8 mouse cellular contexts compared by ENCODE assay signal in the genomic region with DNA sequence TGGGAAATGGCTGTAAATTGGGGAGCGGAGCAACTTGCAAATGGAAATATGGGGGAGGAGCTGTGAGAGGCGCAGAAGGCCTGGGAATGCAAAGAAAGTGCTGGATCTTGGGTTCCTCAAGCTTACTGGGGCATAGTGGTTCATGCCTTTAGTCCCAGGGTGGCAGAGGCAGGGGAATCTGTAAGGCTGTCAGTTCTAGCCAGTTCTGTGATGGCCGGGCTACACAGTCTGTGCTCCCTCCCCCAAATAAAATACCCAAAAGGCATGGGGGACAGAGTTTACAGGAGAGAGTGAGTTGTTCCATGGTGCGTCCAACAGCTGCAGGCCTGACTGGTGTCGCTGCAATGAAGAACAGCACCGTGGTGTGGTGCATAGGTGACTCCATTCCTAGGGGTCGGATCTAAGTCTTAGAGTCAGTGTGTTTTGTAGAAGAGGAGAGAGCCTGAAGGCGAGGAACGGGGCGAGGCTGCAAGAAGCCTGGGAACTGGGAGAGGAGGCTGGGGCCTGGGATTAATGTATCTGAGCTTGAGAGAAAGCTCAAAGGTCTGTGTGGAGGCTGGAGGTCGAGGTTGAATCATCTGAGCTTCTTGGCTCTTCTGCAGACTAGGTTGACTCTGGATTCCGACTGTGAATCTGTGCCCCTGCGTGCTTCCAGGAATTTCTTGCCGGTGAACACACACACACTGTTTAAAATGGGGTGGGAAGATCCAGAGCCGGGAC. TPM values are rescaled to one million over a fixed set of nuclear protein-coding genes. Genes with fewer than 3 reads are reported as not detected.
DNase-seq lines count a peak whose midpoint lies in the region; ATAC-seq and TF ChIP-seq lines count a peak whose summit lies in the region.

No protein-coding gene starts in this region.

- no peaks in the 10 kb centered on the region for H3K9me3 ChIP-seq in hindbrain, embryonic 12.5 days (replicated peaks)
- H3K9me3 ChIP-seq in liver, embryonic 15.5 days (replicated peaks), result no peaks in the 10 kb centered on the region

- DNase-seq in cerebellum, adult 2 months, result no peak
- no peak for DNase-seq in cerebellum, adult 11-12 months
- DNase-seq in NIH3T3 (ENCODE audit: low read depth), result peak; percentile 74
- no peak for DNase-seq in cerebellum, postnatal 10 days
- no peak for DNase-seq in left cerebral cortex, postnatal 25 days (ENCODE audit: low spot score in 2 of 2)

- H3K9ac ChIP-seq in hindbrain, embryonic 12.5 days, result peak overlapping the region; percentile 71
- H3K9ac ChIP-seq in liver, embryonic 15.5 days, result no peak overlapping the region

- no peak for TF ChIP-seq CTCF in cerebellum, adult 2 months (IDR thresholded peaks at IDR 0.05; ENCODE audit: borderline replicate concordance, insufficient read depth, low read depth, low read length)

- H3K27me3 ChIP-seq in cerebellum, adult 2 months (ENCODE audit: control insufficient read depth, insufficient read depth, low read length), result no peaks in the 10 kb centered on the region
- peaks cover 47% of the 10 kb centered on the region for H3K27me3 ChIP-seq in hindbrain, embryonic 12.5 days
- peaks cover 68% of the 10 kb centered on the region for H3K27me3 ChIP-seq in liver, embryonic 15.5 days

- ATAC-seq in hindbrain, embryonic 12.5 days (ENCODE audit: low FRiP score), result no peak
- no peak for ATAC-seq in liver, embryonic 15.5 days (ENCODE audit: insufficient read depth)
- ATAC-seq in megakaryocyte progenitor cell, adult 5-6 weeks (replicated peaks; ENCODE audit: poor library complexity), result no peak

- no peak overlapping the region for H3K27ac ChIP-seq in cerebellum, adult 2 months (ENCODE audit: insufficient read depth, low read length)
- no peak overlapping the region for H3K27ac ChIP-seq in hindbrain, embryonic 12.5 days
- 0 out of 2 replicates have a peak overlapping the region, but pooled peaks have one; percentile 9 for H3K27ac ChIP-seq in liver, embryonic 15.5 days (replicated peaks)

- H3K4me3 ChIP-seq in cerebellum, adult 2 months (replicated peaks; ENCODE audit: insufficient read depth, low read depth, low read length), result peak overlapping the region; percentile 39
- peak overlapping the region; percentile 49 for H3K4me3 ChIP-seq in hindbrain, embryonic 12.5 days
- peak overlapping the region; percentile 59 for H3K4me3 ChIP-seq in liver, embryonic 15.5 days (replicated peaks)

- WGBS in cerebellum, adult 2 months, result 59% methylated on average over 15 of the region's 15 CpGs
- WGBS in hindbrain, embryonic 12.5 days, result 14% methylated on average over 15 of the region's 15 CpGs
- WGBS in liver, embryonic 15.5 days (ENCODE audit: insufficient replicate concordance), result 36% methylated on average over 15 of the region's 15 CpGs

- H3K36me3 ChIP-seq in hindbrain, embryonic 12.5 days, result no peaks in the 10 kb centered on the region
- no peaks in the 10 kb centered on the region for H3K36me3 ChIP-seq in liver, embryonic 15.5 days (replicated peaks)

- intact Hi-C loops in left cerebral cortex, postnatal 25 days (cut with DNase I), result no loop called here

- no peak for TF ChIP-seq POLR2A in cerebellum, adult 2 months (IDR thresholded peaks at IDR 0.05; ENCODE audit: borderline replicate concordance, insufficient read depth, low read length)

- H3K4me1 ChIP-seq in cerebellum, adult 2 months (ENCODE audit: control insufficient read depth, insufficient read depth, low read length), result no peaks in the 10 kb centered on the region
- H3K4me1 ChIP-seq in hindbrain, embryonic 12.5 days, result peaks cover 56% of the 10 kb centered on the region
- H3K4me1 ChIP-seq in liver, embryonic 15.5 days (replicated peaks), result peaks cover 57% of the 10 kb centered on the region

- H3K4me2 ChIP-seq in hindbrain, embryonic 12.5 days (replicated peaks), result peak overlapping the region; percentile 92
- H3K4me2 ChIP-seq in liver, embryonic 15.5 days, result peak overlapping the region; percentile 80

RNA-seq across cellular contexts. Expression of a gene that starts 0.6 kb away (rescaled TPM):
- polyA plus RNA-seq in cerebellum, adult 2 months (2012; rRNA removed), result 5.3 and 5.8 TPM in 2 replicates
- 12.7 and 15.4 TPM in 2 replicates for polyA plus RNA-seq in hindbrain, embryonic 12.5 days (2016; fragmentation: Nextera tagmentation; extraction: Ambion mirVana)
- polyA plus RNA-seq in liver, embryonic 15.5 days (2015; fragmentation: Nextera tagmentation; extraction: Ambion mirVana), result 2.5 and 3.0 TPM in 2 replicates
- 6.5 and 10.6 TPM in 2 replicates for total RNA-seq in megakaryocyte progenitor cell, adult 5-6 weeks (2015)
- total RNA-seq in megakaryocyte progenitor cell, adult 5-6 weeks (2017), result 11.7 and 17.2 TPM in 2 replicates
- total RNA-seq in left cerebral cortex, postnatal 25 days (2021), result 10 to 100 TPM; 20.2 to 21.0 TPM

RNA-seq across cellular contexts. Expression of a gene that starts 21.7 kb away (rescaled TPM):
- polyA plus RNA-seq in cerebellum, adult 2 months (2012; rRNA removed), result 263 and 281 TPM in 2 replicates
- 352 and 372 TPM in 2 replicates for polyA plus RNA-seq in hindbrain, embryonic 12.5 days (2016; fragmentation: Nextera tagmentation; extraction: Ambion mirVana)
- polyA plus RNA-seq in liver, embryonic 15.5 days (2015; fragmentation: Nextera tagmentation; extraction: Ambion mirVana), result 177 and 180 TPM in 2 replicates
- 1,162 and 1,182 TPM in 2 replicates for total RNA-seq in megakaryocyte progenitor cell, adult 5-6 weeks (2015)
- total RNA-seq in megakaryocyte progenitor cell, adult 5-6 weeks (2017), result 754 and 796 TPM in 2 replicates
- 100 to 1,000 TPM; 203 to 212 TPM for total RNA-seq in left cerebral cortex, postnatal 25 days (2021)

RNA-seq across cellular contexts. Expression of a gene that starts 34.9 kb away (rescaled TPM):
- polyA plus RNA-seq in cerebellum, adult 2 months (2012; rRNA removed), result 20.5 and 20.8 TPM in 2 replicates
- 32.3 and 35.7 TPM in 2 replicates for polyA plus RNA-seq in hindbrain, embryonic 12.5 days (2016; fragmentation: Nextera tagmentation; extraction: Ambion mirVana)
- 13.7 and 14.6 TPM in 2 replicates for polyA plus RNA-seq in liver, embryonic 15.5 days (2015; fragmentation: Nextera tagmentation; extraction: Ambion mirVana)
- total RNA-seq in megakaryocyte progenitor cell, adult 5-6 weeks (2015), result 6.2 and 8.7 TPM in 2 replicates
- 19.9 and 23.8 TPM in 2 replicates for total RNA-seq in megakaryocyte progenitor cell, adult 5-6 weeks (2017)
- 10 to 100 TPM; 18.7 to 20.1 TPM for total RNA-seq in left cerebral cortex, postnatal 25 days (2021)

RNA-seq across cellular contexts. Expression of a gene that starts 46.8 kb away (rescaled TPM):
- 30.9 and 33.9 TPM in 2 replicates for polyA plus RNA-seq in cerebellum, adult 2 months (2012; rRNA removed)
- 174 and 185 TPM in 2 replicates for polyA plus RNA-seq in hindbrain, embryonic 12.5 days (2016; fragmentation: Nextera tagmentation; extraction: Ambion mirVana)
- polyA plus RNA-seq in liver, embryonic 15.5 days (2015; fragmentation: Nextera tagmentation; extraction: Ambion mirVana), result 79.0 and 85.9 TPM in 2 replicates
- 57.9 and 63.7 TPM in 2 replicates for total RNA-seq in megakaryocyte progenitor cell, adult 5-6 weeks (2015)
- total RNA-seq in megakaryocyte progenitor cell, adult 5-6 weeks (2017), result 124 and 138 TPM in 2 replicates
- 10 to 100 TPM; 46.0 to 46.9 TPM for total RNA-seq in left cerebral cortex, postnatal 25 days (2021)

RNA-seq across cellular contexts. Expression of a gene that starts 59.2 kb away (rescaled TPM):
- 40.2 and 45.0 TPM in 2 replicates for polyA plus RNA-seq in cerebellum, adult 2 months (2012; rRNA removed)
- 17.0 and 17.1 TPM in 2 replicates for polyA plus RNA-seq in hindbrain, embryonic 12.5 days (2016; fragmentation: Nextera tagmentation; extraction: Ambion mirVana)
- 13.1 and 14.6 TPM in 2 replicates for polyA plus RNA-seq in liver, embryonic 15.5 days (2015; fragmentation: Nextera tagmentation; extraction: Ambion mirVana)
- total RNA-seq in megakaryocyte progenitor cell, adult 5-6 weeks (2015), result 12.0 and 14.9 TPM in 2 replicates
- total RNA-seq in megakaryocyte progenitor cell, adult 5-6 weeks (2017), result 20.1 and 36.0 TPM in 2 replicates
- total RNA-seq in left cerebral cortex, postnatal 25 days (2021), result 1 to 10 TPM; 8.2 to 8.4 TPM
